Mouse (Mus musculus): ENCODE data around the gene Runx3.

GRCm38 (mm10) chr4:135090613-135091012, 29.8 kb upstream of the Runx3 start:
- no peak for TF ChIP-seq POLR2A (IDR thresholded peaks at IDR 0.05; ENCODE audit: low read depth, low read length)
- no peak for TF ChIP-seq CTCF (IDR thresholded peaks at IDR 0.05; ENCODE audit: borderline replicate concordance, insufficient read depth, low read length)

All from embryonic fibroblast, embryonic 13.5 days (primary cell).